Mouse (Mus musculus) cortical plate, adult 2 months (tissue): Measurements from ENCODE around the gene Fam129b. TPM values are rescaled to one million over a fixed set of nuclear protein-coding genes. Genes with fewer than 3 reads are reported as not detected.

Experiments used
- H3K27ac ChIP-seq: fragments of 200-500 bp; 2 replicates; pipeline ENCODE4 v1.5.1; 2012; ENCODE audit warnings: low read length, control low read depth, inconsistent platforms; ENCODE audit not compliant: insufficient read depth
- H3K4me1 ChIP-seq: fragments of 200-500 bp; 2 replicates; pipeline ENCODE4 v1.6.1; 2011; ENCODE audit warnings: low read length; ENCODE audit not compliant: control insufficient read depth, insufficient read depth
- H3K4me3 ChIP-seq: fragments of 200-500 bp; 2 replicates; pipeline ENCODE4 v1.5.1; 2011; ENCODE audit warnings: mild to moderate bottlenecking, low read length, control low read depth; ENCODE audit not compliant: insufficient read depth
- CTCF ChIP-seq: fragments of 200-500 bp; IDR thresholded peaks from 2 replicates; pipeline ENCODE4 v1.5.1; 2011; ENCODE audit warnings: mild to moderate bottlenecking, control low read depth, low read length; ENCODE audit not compliant: insufficient read depth; ENCODE audit errors: extremely low read depth
- POLR2A ChIP-seq: fragments of 200-500 bp; IDR thresholded peaks from 2 replicates; pipeline ENCODE4 v1.6.1; 2011; ENCODE audit warnings: mild to moderate bottlenecking, low read length, control low read depth; ENCODE audit not compliant: insufficient read depth; ENCODE audit errors: extremely low read depth
- polyA plus RNA-seq: library from polyadenylated mRNA; depleted of rRNA; stranded (reverse); fragments of >200 nt; gene quantifications from 2 replicates; pipeline ENCODE4 v1.2.3, GENCODE M21; 2012

The Fam129b gene
- polyA plus RNA-seq, 1 experiment = 29.0 TPM

DNA sequence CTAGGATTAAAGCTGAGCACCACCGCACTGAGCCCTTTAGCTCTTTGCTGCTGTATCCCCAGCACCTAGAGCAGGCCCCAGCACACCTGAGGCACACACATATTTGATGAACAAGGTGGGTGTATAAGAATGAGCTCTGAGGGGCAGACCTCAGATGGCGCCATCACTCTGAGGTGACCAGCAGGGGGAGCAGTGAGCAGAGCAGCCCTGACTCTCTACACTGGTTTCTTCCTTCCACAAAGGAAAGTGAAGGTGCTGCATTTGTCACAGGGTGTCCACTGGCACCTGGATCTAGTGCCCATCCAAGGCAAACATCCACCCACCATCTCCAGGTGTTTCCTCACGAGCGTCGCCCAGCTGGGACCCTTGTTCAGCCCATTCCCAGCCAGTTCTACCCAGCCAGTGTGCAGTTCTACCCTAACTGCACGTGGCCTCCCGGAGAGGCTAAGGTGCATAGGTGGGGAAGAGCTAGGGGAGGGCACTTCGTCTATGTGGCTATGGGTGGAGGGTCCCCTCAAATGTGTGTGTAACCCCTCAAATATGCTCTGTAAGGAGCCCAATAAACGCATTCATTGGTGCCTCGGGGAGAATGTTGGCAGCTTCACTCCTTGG is 16.8 kb upstream of the Fam129b start:
- H3K27ac ChIP-seq = no peak overlapping the region
- no peaks in the 10 kb centered on the region for H3K4me1 ChIP-seq
- TF ChIP-seq POLR2A (no peak), CTCF (peak; percentile 71)
- no peak overlapping the region for H3K4me3 ChIP-seq

GRCm38 (mm10) chr2:32859622-32860012 is 16.3 kb upstream of the Fam129b start:
- no peak overlapping the region for H3K4me3 ChIP-seq
- no peak overlapping the region for H3K27ac ChIP-seq
- H3K4me1 ChIP-seq = no peaks in the 10 kb centered on the region; the same call in 1 of the 2 replicates
- TF ChIP-seq CTCF (no peak), POLR2A (no peak)

- Histone ChIP-seq H3K27ac (no peak overlapping the region), H3K4me1 (no peaks in the 10 kb centered on the region; the same call in 1 of the 2 replicates), H3K4me3 (no peak overlapping the region)
- TF ChIP-seq CTCF (no peak), POLR2A (no peak)
Observed at GRCm38 (mm10) chr2:32860799-32861198, 15.1 kb upstream of the Fam129b start.

GRCm38 (mm10) chr2:32863317-32863716 is 12.6 kb upstream of the Fam129b start:
- H3K4me1 ChIP-seq = no peaks in the 10 kb centered on the region; the same call in 1 of the 2 replicates
- H3K27ac ChIP-seq = no peak overlapping the region
- no peak overlapping the region for H3K4me3 ChIP-seq
- no peak for TF ChIP-seq CTCF

DNA sequence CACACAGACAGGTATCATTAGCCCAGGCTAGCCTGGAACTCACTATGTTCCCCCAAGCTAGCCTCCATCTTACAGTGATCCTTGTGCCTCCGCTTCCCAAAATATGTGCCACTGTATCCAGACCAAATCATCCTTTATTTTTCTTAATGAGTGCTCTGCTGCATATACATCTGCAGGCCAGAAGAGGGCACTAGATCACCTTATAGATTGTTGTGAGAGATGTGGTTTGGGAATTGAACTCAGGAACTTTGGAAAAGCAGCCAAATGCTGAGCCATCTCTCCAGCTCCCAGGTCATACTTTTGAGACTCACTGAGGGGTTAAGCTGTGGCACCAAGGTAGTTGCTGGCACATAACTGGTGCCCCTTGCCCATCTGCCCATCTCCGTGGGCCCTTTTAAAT is 11.2 kb upstream of the Fam129b start:
- TF ChIP-seq POLR2A = no peak
- TF ChIP-seq CTCF = peak; percentile 53
- H3K27ac ChIP-seq = no peak overlapping the region
- H3K4me3 ChIP-seq = no peak overlapping the region
- no peaks in the 10 kb centered on the region; the same call in 1 of the 2 replicates for H3K4me1 ChIP-seq

- no peaks in the 10 kb centered on the region; the same call in 1 of the 2 replicates for H3K4me1 ChIP-seq
- no peak overlapping the region for H3K4me3 ChIP-seq
- TF ChIP-seq CTCF = no peak
- TF ChIP-seq POLR2A = no peak
- no peak overlapping the region for H3K27ac ChIP-seq
Observed at GRCm38 (mm10) chr2:32867354-32867753, 8.6 kb upstream of the Fam129b start.

- H3K27ac ChIP-seq = no peak overlapping the region
- H3K4me1 ChIP-seq = no peaks in the 10 kb centered on the region
- TF ChIP-seq CTCF = no peak
- no peak for TF ChIP-seq POLR2A
- H3K4me3 ChIP-seq = no peak overlapping the region
Observed at GRCm38 (mm10) chr2:32869721-32870274, 6.1 kb upstream of the Fam129b start.

DNA sequence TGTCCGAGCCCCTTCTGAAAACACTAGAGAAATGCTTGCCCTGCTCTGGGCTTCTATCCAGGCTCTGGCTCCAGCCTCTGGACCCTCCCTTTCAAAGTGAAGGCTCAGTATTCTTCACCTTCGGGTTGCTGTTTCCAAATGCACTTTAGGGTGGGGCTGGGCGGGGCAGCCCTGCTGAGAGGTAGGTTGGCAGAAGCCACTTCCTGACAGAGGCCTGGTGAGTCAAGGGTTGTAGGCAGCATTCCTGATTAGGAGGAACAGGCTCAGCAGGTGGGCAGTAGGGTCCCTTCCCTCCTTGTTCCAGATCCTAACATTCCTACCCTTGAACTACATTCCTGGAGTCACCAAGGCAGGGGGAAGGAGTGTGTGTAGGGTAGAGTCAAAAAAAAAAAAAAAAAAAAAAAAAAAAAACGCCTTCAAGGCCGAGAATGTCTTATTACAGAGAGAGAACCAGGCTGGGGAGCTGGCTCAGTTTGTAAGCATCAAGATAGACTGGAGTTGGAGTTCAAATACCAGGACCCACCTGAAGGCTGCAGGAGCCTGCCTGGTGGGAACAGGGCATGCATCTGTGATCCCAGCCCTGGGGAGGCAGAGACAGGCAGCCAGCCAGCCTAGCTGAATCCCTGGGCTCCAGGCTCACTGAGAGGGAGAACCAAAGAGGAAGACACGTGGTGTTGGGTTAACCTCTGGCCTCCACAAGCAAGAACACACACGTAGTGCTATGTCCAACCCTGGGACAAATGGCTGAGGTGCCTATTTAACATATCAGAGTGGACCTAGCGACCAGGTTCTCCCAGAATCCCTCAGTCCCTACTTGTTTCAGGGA is 5.4 kb upstream of the Fam129b start:
- no peak overlapping the region for H3K4me3 ChIP-seq
- H3K27ac ChIP-seq = no peak overlapping the region
- no peak for TF ChIP-seq POLR2A
- TF ChIP-seq CTCF = no peak
- 0 out of 2 replicates have a peak, but pooled peaks cover 2% of the 10 kb centered on the region for H3K4me1 ChIP-seq

DNA sequence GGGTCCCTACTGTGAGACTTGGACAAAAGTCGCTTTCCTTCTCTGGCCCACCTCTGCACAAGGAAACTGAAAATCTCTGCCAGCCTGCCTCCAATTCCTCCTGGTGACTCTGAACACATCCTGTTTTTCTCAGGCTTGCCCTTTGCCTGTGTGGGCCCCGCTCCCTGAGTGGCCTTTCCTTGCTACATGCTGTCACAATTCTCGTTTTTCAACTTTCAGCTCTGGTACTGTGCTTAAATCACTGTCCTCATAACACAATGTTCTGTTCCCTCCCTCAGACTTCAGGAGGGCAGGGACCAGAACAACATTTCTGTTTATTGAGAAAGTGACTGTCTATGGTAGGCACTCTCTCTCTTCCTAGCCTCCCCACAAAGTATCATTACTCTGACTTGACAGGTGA is 1.8 kb upstream of the Fam129b start:
- H3K27ac ChIP-seq = no peak overlapping the region
- no peak for TF ChIP-seq CTCF
- no peak for TF ChIP-seq POLR2A
- H3K4me3 ChIP-seq = no peak overlapping the region
- H3K4me1 ChIP-seq = 0 out of 2 replicates have a peak, but pooled peaks cover 2% of the 10 kb centered on the region

DNA sequence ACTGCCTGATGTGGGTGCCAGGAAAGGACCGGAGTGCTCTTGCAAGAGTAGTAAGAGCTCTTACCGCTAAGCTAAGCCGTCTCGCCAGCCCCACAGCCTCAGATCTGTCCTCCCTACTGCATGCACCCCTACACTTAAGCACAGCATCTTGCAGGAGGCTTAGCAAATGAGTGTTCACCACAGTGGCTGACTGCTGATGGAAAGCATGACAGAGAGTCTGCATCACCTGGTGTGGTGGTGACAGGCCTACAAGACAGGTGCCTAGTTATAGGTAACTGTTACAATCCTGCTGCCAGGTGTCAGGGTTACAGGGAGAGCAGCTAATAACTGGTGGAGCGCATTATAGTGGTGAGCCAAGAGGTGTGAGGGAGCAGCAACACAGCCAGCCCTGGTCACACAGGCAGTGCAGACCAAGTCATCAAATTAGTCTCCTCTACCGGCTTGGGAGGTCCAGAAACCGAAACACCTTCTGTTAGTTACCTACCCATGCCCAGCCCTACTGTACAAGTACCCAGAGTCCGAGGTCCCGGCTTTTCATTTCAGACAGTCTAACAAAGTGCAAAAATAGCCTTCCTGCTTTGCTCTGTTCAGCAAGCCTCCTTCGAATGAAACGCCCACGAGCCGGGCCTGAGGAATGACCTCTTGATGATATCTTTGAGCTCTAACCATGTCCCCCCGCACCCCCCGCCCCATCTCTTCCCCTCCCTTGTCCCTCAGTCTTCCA is 801 bp upstream of the Fam129b start:
- H3K4me3 ChIP-seq = peak overlapping the region; percentile 68
- TF ChIP-seq POLR2A (peak; percentile 22; the same call in 1 of the 2 replicates), CTCF (no peak)
- 0 out of 2 replicates have a peak, but pooled peaks cover 2% of the 10 kb centered on the region for H3K4me1 ChIP-seq
- no peak overlapping the region for H3K27ac ChIP-seq
